Mouse (Mus musculus) limb, embryonic 13.5 days (tissue): ENCODE measurements around the gene Mink1. TPM values are rescaled to one million over a fixed set of nuclear protein-coding genes. Genes with fewer than 3 reads are reported as not detected.
A peak's percentile ranks its signal among the peaks of the same experiment; 100 is the strongest.
"Not testable (repeated sequence)": the region's sequence is repeated elsewhere in the genome, so short reads cannot be mapped to it uniquely, and the experiment has no call there.

Source experiments
- ATAC-seq: fragments of 200-750 bp; cut with Nextera tagmentation; 2 replicates; pipeline ENCODE4 v1.8.0; 2017; ENCODE audit warnings: low read depth, moderate number of reproducible peaks, moderate TSS enrichment; ENCODE audit not compliant: low FRiP score
- H3K27ac ChIP-seq: fragments of 300-500 bp; sonication (generic); 2 replicates; pipeline ENCODE4 v1.5.1; 2015; ENCODE audit warnings: inconsistent platforms, mild to moderate bottlenecking, moderate library complexity
- H3K27me3 ChIP-seq: fragments of 300-500 bp; sonication (generic); 2 replicates; pipeline ENCODE4 v1.6.1; 2015; ENCODE audit warnings: mild to moderate bottlenecking, inconsistent platforms
- H3K36me3 ChIP-seq: fragments of 300-500 bp; sonication (generic); 2 replicates; pipeline ENCODE4 v1.6.1; 2015; ENCODE audit warnings: inconsistent platforms, mild to moderate bottlenecking, moderate library complexity
- H3K4me1 ChIP-seq: fragments of 300-500 bp; sonication (generic); 2 replicates; pipeline ENCODE4 v1.6.1; 2015; ENCODE audit warnings: inconsistent platforms
- H3K4me2 ChIP-seq: fragments of 300-500 bp; sonication (generic); replicated peaks from 2 replicates; pipeline ENCODE4 v1.6.1; 2015; ENCODE audit warnings: inconsistent platforms, mild to moderate bottlenecking, moderate library complexity
- H3K4me3 ChIP-seq: fragments of 300-500 bp; sonication (generic); 2 replicates; pipeline ENCODE4 v1.5.1; 2015; ENCODE audit warnings: moderate library complexity, mild to moderate bottlenecking, inconsistent platforms
- H3K9ac ChIP-seq: fragments of 300-500 bp; sonication (generic); 2 replicates; pipeline ENCODE4 v1.6.1; 2015; ENCODE audit warnings: mild to moderate bottlenecking, inconsistent platforms
- H3K9me3 ChIP-seq: fragments of 300-500 bp; sonication (generic); 2 replicates; pipeline ENCODE4 v1.6.1; 2016; ENCODE audit warnings: inconsistent platforms
- WGBS: fragments of 180-500 bp; shearing (Covaris S2); methylation state at CpG from one replicate; pipeline ENCODE4 v1.1.7; 2015; 5-methylcytosine and 5-hydroxymethylcytosine counted together
- polyA plus RNA-seq: library from polyadenylated mRNA; unstranded; fragments of >200 nt; fragmentation: Nextera tagmentation; extraction: Ambion mirVana; gene quantifications from 2 replicates; pipeline ENCODE4 v1.2.1, GENCODE M21; 2015

The Mink1 gene
- polyA plus RNA-seq, result 14.1 and 15.5 TPM in 2 replicates

DNA sequence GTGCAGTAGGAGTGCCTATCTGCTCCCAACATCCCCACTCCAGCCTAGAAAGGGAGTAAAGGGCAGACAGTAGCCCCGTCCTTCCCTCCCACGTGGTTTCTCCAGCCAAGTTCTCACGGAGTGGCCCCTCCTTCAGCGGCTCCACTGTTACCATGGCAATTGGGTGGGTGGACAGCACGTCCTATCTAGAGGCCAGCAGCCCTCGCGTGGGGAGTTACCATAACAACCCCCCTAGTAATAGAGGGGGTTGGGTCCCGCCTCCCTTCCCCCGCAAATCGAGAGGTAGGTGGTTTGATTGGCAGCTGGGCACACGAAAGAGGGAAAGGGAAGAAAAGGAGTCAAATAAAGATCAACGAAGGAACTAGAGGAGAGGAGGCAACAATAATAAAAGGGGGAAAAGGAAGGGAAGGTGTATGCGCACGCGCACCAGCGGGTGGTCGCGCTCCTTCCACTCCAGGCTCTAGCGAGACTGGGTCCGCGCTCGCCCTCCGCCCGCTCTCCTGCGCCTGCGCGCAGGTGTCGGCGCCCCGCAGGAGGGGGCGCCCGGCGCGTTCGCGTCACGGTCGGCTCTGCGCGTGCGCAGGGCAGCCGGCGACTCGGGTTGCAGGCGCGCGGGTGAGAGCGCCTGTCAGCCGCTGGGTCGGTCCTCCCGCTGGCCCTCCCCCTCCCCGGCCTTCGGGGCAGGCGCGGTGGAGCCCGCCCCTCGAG, at the start of gene Mink1:
TSS of gene Mink1 (plus strand) at position 595 of the 708 bp plus-strand sequence.
- H3K4me2 ChIP-seq, result peak within 1 kb of the TSS; percentile 92
- WGBS, result under 1% methylated on average over 52 of the region's 57 CpGs
- peak within 1 kb of the TSS; percentile 90 for H3K4me3 ChIP-seq
- H3K9ac ChIP-seq, result peak within 1 kb of the TSS; percentile 84
- no peaks in the 10 kb centered on the region for H3K27me3 ChIP-seq
- peaks cover 39% of the 10 kb centered on the region for H3K4me1 ChIP-seq
- 0 out of 2 replicates have a peak, but pooled peaks cover 6% of the 10 kb centered on the region for H3K36me3 ChIP-seq
- no peaks in the 10 kb centered on the region for H3K9me3 ChIP-seq
- peak; percentile 91 for ATAC-seq
- H3K27ac ChIP-seq, result peak within 1 kb of the TSS; percentile 88

DNA sequence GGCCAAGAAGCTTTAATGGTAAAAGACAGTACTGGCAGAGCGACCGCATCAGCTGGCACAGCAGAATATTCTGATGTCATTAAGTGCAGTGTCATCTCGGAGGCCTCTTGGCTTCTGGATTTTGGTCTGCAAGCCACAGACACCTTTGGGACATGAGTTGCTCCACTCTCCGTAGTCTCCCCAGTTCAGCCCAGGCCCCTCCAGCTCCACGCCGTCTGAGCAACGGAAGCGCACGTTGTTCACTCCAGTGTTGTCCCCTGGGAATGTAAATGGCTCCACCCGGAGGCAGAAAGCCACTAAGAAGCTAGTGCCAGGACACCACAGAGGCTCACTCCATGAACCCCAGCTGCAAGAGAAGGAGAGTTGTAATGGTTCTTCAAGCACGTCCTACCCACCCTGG, 49.2 kb upstream of the Mink1 start:
- H3K27me3 ChIP-seq, result no peaks in the 10 kb centered on the region
- H3K27ac ChIP-seq, result no peak overlapping the region
- ATAC-seq, result no peak
- H3K4me1 ChIP-seq, result peaks cover 10% of the 10 kb centered on the region; the same call in 1 of the 2 replicates
- H3K9ac ChIP-seq, result no peak overlapping the region; the same call in none of the 2 replicates
- H3K36me3 ChIP-seq, result no peaks in the 10 kb centered on the region
- H3K9me3 ChIP-seq, result no peaks in the 10 kb centered on the region
- 66% methylated on average over 11 of the region's 11 CpGs for WGBS
- H3K4me2 ChIP-seq, result no peak overlapping the region
- no peak overlapping the region for H3K4me3 ChIP-seq

DNA sequence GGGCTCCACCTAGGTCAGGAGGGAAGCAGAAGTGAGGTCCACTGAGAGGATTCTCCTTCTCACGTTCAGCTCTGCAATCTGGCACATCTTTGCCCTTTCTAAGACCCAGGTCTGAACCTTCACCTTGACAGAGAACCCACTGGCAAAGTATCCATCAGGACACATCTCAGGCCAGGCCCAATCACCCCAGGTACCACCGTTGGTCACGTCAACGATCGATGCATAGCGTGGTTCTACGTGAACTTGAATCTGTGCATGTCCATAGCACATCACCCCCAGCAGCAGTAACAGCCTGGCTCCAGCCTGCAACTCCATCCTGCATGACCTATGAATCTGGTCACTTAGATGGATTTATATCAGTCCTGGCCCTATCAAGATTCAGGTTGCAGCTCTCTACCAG, 48.4 kb upstream of the Mink1 start, which contains the start of gene Vmo1:
TSS of gene Vmo1 (minus strand) at position 329 of the 400 bp plus-strand sequence.
- WGBS, result 84% methylated on average over 7 of the region's 7 CpGs
- ATAC-seq, result no peak
- no peaks in the 10 kb centered on the region for H3K27me3 ChIP-seq

DNA sequence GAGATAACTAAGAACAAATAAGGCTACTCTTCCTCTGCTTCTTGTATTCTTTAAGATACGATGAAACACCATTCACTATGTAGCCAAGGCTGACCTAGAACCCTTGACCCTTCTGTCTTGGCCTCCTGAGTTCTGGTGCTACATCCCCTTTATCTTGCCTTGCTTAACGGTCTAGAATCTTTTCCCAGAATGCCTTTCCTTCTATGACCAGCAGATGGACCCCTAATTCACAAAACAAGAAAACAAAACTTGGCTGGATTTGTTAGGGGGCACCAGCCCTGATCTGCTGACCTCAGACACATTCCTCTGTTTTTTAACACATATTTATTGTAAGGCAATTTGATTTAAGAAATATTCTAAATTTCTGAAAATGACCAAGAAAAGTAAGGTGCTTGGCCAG, 46.3 kb upstream of the Mink1 start:
- Histone ChIP-seq H3K36me3 (no peaks in the 10 kb centered on the region), H3K4me1 (peaks cover 11% of the 10 kb centered on the region; the same call in 1 of the 2 replicates), H3K4me3 (no peak overlapping the region), H3K4me2 (no peak overlapping the region), H3K27ac (no peak overlapping the region), H3K9ac (no peak overlapping the region), H3K9me3 (no peaks in the 10 kb centered on the region), H3K27me3 (peaks cover 15% of the 10 kb centered on the region; the same call in 1 of the 2 replicates)
- ATAC-seq, result no peak
- WGBS, result 21% methylated on average over 2 of the region's 2 CpGs

More for the DNA sequence above, 48.4 kb upstream of the Mink1 start, which contains the start of gene Vmo1:
- no peaks in the 10 kb centered on the region for H3K36me3 ChIP-seq
- no peak within 1 kb of the TSS for H3K4me2 ChIP-seq
- no peak within 1 kb of the TSS for H3K4me3 ChIP-seq
- peaks cover 10% of the 10 kb centered on the region; the same call in 1 of the 2 replicates for H3K4me1 ChIP-seq
- H3K9me3 ChIP-seq, result no peaks in the 10 kb centered on the region
- H3K9ac ChIP-seq, result peak within 1 kb of the TSS; percentile 14
- H3K27ac ChIP-seq, result no peak within 1 kb of the TSS

DNA sequence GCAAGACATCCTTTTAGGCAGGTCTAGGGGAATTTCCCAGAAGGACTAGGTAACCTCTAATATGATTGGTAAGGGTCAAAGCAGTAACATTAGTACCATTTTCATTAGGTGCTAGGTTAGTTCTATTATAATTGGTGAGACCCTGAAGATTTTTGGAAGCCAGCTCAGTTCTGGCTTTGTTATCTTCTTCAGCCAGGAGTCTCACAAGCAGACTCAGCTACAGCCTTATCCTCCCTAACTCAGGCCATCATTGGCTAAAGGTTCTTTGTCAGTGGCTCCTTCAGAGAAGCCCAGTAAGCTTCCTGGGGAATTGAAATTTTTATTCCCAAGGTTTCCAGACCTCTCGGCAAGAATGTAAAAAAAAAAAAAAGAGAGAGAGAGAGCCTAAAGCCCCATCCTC, 44.2 kb upstream of the Mink1 start:
- Histone ChIP-seq H3K27ac (no peak overlapping the region), H3K9me3 (no peaks in the 10 kb centered on the region), H3K4me2 (no peak overlapping the region), H3K27me3 (peaks cover 15% of the 10 kb centered on the region; the same call in 1 of the 2 replicates), H3K9ac (no peak overlapping the region), H3K36me3 (no peaks in the 10 kb centered on the region), H3K4me1 (peaks cover 11% of the 10 kb centered on the region; the same call in 1 of the 2 replicates), H3K4me3 (no peak overlapping the region)
- no peak for ATAC-seq
- 23% methylated on average over 1 of the region's 1 CpGs for WGBS

DNA sequence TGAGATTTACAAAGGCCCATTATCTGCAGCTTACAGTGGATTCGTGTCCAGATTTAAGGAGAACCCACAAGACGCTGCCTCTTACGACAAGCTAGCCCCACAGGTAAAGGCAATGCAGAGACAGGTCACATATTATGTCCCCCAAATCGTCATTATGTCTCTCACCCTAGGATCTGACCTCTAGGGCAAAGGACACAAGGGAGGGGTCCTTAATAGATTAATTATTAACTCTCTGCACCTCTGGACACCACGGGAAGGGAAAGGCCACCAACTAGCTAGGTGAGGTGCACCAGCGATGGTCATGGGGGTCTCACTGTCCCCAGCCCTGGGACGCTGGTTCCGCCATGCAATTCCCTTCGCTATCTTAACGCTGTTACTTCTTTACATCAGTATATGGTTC, 43.8 kb upstream of the Mink1 start, which contains the start of gene Gltpd2:
TSS of gene Gltpd2 (plus strand) at position 274 of the 400 bp plus-strand sequence.
- no peaks in the 10 kb centered on the region for H3K36me3 ChIP-seq
- ATAC-seq, result no peak
- H3K27me3 ChIP-seq, result peaks cover 15% of the 10 kb centered on the region; the same call in 1 of the 2 replicates
- H3K9me3 ChIP-seq, result no peaks in the 10 kb centered on the region
- H3K4me2 ChIP-seq, result peak within 1 kb of the TSS; percentile 63
- peaks cover 11% of the 10 kb centered on the region; the same call in 1 of the 2 replicates for H3K4me1 ChIP-seq
- H3K9ac ChIP-seq, result peak within 1 kb of the TSS; percentile 70
- 0 out of 2 replicates have a peak within 1 kb of the TSS, but pooled peaks have one; percentile 40 for H3K27ac ChIP-seq
- 81% methylated on average over 10 of the region's 10 CpGs for WGBS
- H3K4me3 ChIP-seq, result peak within 1 kb of the TSS; percentile 37

DNA sequence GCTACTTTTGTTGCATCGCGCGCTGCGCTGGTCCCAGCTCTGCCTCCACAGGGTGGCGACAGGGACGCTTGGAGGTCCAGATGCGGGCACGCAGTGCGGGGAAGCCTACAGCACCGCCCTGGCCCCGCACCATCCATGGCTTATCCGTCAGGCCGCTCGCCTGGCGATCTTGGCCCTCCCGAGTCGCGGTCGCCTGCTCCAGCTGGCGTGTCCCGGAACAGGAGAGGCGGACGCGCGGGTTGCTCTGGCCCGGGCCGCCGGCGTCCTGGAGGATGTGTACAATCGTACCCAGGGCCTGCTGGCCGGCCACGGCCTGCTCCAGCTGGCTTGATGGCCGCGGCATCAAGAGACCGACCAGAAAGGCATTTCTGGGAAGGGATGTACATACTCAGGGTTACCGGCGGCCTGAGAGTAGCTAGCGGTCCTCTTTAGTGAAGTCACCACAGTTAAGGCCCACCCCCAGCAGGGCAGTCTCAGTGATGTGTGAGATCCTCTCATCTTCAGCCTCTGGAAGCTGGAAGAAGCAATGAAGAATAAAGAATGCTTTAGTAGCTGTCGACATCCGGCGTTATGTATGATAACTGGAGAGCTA, 42.4 kb upstream of the Mink1 start:
- no peaks in the 10 kb centered on the region for H3K36me3 ChIP-seq
- peaks cover 15% of the 10 kb centered on the region; the same call in 1 of the 2 replicates for H3K27me3 ChIP-seq
- peak overlapping the region; percentile 37 for H3K4me3 ChIP-seq
- peak overlapping the region; percentile 40; the same call in 1 of the 2 replicates for H3K27ac ChIP-seq
- ATAC-seq, result no peak; the same call in 1 of the 2 replicates
- H3K9me3 ChIP-seq, result no peaks in the 10 kb centered on the region
- peak overlapping the region; percentile 63 for H3K4me2 ChIP-seq
- H3K4me1 ChIP-seq, result peaks cover 11% of the 10 kb centered on the region; the same call in 1 of the 2 replicates
- peak overlapping the region; percentile 70 for H3K9ac ChIP-seq
- WGBS, result 13% methylated on average over 41 of the region's 41 CpGs

DNA sequence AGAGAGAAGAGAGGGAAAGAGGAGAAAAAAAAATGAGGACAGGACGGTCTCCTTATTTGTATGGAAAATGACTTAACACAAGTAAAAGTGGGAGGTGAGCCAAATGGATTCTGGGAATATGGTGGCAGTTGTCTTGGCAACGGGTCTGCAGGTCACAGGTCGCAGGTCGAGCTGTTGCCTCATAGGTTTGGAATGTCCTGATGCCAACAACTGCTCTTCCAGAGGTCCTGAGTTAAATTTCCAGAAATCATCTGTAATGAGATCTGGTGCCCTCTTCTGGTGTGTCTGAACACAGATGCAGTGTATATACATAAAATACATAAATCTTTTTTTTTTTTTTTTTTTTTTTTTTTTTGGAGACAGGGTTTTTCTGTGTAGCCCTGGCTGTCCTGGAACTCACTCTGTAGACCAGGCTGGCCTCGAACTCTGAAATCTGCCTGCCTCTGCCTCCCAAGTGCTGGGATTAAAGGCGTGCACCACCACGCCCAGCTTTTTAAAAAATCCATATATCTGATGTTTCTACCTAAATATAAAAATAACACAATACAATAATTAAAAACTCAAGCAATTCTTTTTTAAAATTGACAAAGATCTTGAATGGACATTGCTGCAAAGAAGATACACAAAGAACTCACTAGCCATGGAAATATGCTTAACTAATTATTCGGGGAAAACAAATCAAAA, 39.2 kb upstream of the Mink1 start:
- 88% methylated on average over 8 of the region's 8 CpGs for WGBS
- H3K36me3 ChIP-seq, result peaks cover 24% of the 10 kb centered on the region
- ATAC-seq, result not testable (repeated sequence)

DNA sequence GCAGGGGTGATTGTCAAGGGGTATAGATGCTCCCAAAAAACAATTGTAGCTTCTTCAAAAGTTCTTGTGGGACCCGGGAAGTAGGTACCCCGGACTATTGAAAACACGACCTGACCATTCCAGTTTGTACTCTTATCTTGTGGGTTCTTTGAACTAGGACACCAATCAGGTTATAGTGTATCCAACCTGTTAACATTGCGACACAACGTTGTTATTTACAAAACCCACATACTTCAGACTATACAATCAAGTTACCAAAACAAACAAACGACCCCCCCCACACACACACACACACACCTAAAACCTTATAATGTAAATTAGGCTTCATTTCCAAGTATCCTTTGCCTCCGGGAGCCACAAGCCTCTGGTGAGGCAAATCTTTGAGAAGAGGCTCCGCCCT, 37.9 kb upstream of the Mink1 start:
- Histone ChIP-seq H3K9ac (peak overlapping the region; percentile 19; the same call in 1 of the 2 replicates), H3K4me3 (peak overlapping the region; percentile 70), H3K27ac (no peak overlapping the region), H3K4me2 (peak overlapping the region; percentile 58), H3K36me3 (peaks cover 37% of the 10 kb centered on the region), H3K9me3 (no peaks in the 10 kb centered on the region), H3K27me3 (peaks cover 11% of the 10 kb centered on the region; the same call in 1 of the 2 replicates), H3K4me1 (peaks cover 15% of the 10 kb centered on the region)
- ATAC-seq, result no peak; the same call in 1 of the 2 replicates
- 9% methylated on average over 8 of the region's 8 CpGs for WGBS

More for the DNA sequence above, 39.2 kb upstream of the Mink1 start:
- H3K9me3 ChIP-seq, H3K27ac ChIP-seq, H3K4me2 ChIP-seq, H3K9ac ChIP-seq, H3K4me3 ChIP-seq: not testable (repeated sequence)
- H3K27me3 ChIP-seq, result peaks cover 15% of the 10 kb centered on the region; the same call in 1 of the 2 replicates
- peaks cover 20% of the 10 kb centered on the region for H3K4me1 ChIP-seq

DNA sequence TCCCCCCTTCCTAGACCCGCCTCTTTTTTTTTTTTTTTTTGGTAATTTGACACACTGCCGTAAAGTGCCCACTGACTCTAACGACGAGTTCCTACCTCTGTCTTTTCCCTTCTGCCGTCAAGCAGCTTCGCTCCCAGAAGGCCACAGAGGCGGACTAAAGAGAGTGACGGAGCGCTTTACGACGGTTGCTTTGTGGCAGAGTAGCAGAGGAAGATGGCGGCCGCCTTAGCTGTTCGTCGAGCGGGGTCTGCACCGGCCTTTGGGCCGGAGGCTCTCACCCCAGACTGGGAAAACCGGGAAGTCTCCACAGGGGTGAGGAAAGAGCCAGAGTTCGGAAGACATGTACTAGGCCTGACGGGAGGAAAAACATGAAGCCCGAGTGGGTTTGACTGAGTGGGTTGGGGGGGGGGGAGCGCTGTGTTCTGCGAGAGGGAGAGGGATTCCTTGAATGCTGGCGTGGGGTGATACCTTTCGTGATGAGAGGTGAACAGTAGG, 37.5 kb upstream of the Mink1 start, which contains the start of gene Psmb6:
TSS of gene Psmb6 (plus strand) at position 184 of the 495 bp plus-strand sequence.
- H3K9me3 ChIP-seq, result no peaks in the 10 kb centered on the region
- peak within 1 kb of the TSS; percentile 88 for H3K4me2 ChIP-seq
- peak within 1 kb of the TSS; percentile 77 for H3K9ac ChIP-seq
- H3K27me3 ChIP-seq, result 0 out of 2 replicates have a peak, but pooled peaks cover 6% of the 10 kb centered on the region
- peaks cover 11% of the 10 kb centered on the region for H3K4me1 ChIP-seq
- peak within 1 kb of the TSS; percentile 70 for H3K4me3 ChIP-seq
- WGBS, result under 1% methylated on average over 26 of the region's 26 CpGs
- H3K36me3 ChIP-seq, result peaks cover 38% of the 10 kb centered on the region
- ATAC-seq, result peak; percentile 94
- H3K27ac ChIP-seq, result peak within 1 kb of the TSS; percentile 52; the same call in 1 of the 2 replicates

DNA sequence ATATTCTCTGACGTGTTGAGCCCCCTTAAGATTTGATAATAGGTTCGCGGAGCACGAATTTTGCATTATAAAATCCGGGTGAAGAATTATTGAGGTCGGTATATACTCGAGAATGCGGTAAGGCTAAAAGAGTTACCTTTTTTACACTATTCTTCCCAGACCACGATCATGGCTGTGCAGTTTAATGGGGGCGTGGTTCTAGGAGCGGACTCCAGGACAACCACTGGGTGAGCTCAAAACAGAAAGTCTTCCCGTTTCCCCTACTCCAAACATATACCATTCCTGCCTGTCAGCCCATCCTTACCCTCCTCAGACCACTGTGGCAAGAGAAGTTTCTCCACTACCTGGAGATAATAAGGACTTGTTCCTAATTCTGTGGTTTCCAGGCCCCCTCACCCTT, 37.0 kb upstream of the Mink1 start:
- H3K36me3 ChIP-seq, result peaks cover 38% of the 10 kb centered on the region
- H3K9ac ChIP-seq, result peak overlapping the region; percentile 77
- 0 out of 2 replicates have a peak, but pooled peaks cover 2% of the 10 kb centered on the region for H3K27me3 ChIP-seq
- peaks cover 9% of the 10 kb centered on the region for H3K4me1 ChIP-seq
- peak overlapping the region; percentile 70 for H3K4me3 ChIP-seq
- no peaks in the 10 kb centered on the region for H3K9me3 ChIP-seq
- ATAC-seq, result no peak
- H3K4me2 ChIP-seq, result peak overlapping the region; percentile 88
- peak overlapping the region; percentile 52; the same call in 1 of the 2 replicates for H3K27ac ChIP-seq
- WGBS, result under 1% methylated on average over 12 of the region's 12 CpGs
